Mouse (Mus musculus) kidney, embryonic 14.5 days (tissue): Measurements from ENCODE around the gene Ildr2. TPM values are rescaled to one million over a fixed set of nuclear protein-coding genes. Genes with fewer than 3 reads are reported as not detected.

Experiments used
- ATAC-seq: fragments of 200-750 bp; cut with Nextera tagmentation; 2 replicates; pipeline ENCODE4 v1.8.0; 2017; ENCODE audit warnings: moderate number of reproducible peaks, mild to moderate bottlenecking, moderate TSS enrichment, moderate library complexity; ENCODE audit not compliant: low FRiP score, low TSS enrichment
- H3K27ac ChIP-seq: fragments of 300-500 bp; sonication (generic); 2 replicates; pipeline ENCODE4 v1.5.1; 2014; ENCODE audit warnings: low read depth, mild to moderate bottlenecking, low read length, moderate library complexity, mixed read lengths
- H3K27me3 ChIP-seq: fragments of 300-500 bp; sonication (generic); 2 replicates; pipeline ENCODE4 v1.6.1; 2014; ENCODE audit warnings: mild to moderate bottlenecking, low read length; ENCODE audit not compliant: control insufficient read depth, insufficient read depth
- H3K36me3 ChIP-seq: fragments of 300-500 bp; sonication (generic); 2 replicates; pipeline ENCODE4 v1.6.1; 2014; ENCODE audit warnings: low read length, mixed read lengths; ENCODE audit not compliant: control insufficient read depth, insufficient read depth
- H3K4me1 ChIP-seq: fragments of 300-500 bp; sonication (generic); 2 replicates; pipeline ENCODE4 v1.6.1; 2014; ENCODE audit warnings: low read length, mixed read lengths; ENCODE audit not compliant: control insufficient read depth, insufficient read depth
- H3K4me2 ChIP-seq: fragments of 300-500 bp; sonication (generic); replicated peaks from 2 replicates; pipeline ENCODE4 v1.6.1; 2014; ENCODE audit warnings: low read depth, mild to moderate bottlenecking, low read length
- H3K4me3 ChIP-seq: fragments of 300-500 bp; sonication (generic); 2 replicates; pipeline ENCODE4 v1.5.1; 2014; ENCODE audit warnings: mild to moderate bottlenecking, low read length
- H3K9ac ChIP-seq: fragments of 300-500 bp; sonication (generic); 2 replicates; pipeline ENCODE4 v1.6.1; 2014; ENCODE audit warnings: low read depth, mild to moderate bottlenecking, low read length, moderate library complexity
- H3K9me3 ChIP-seq: fragments of 300-500 bp; sonication (generic); 2 replicates; pipeline ENCODE4 v1.6.1; 2016; ENCODE audit warnings: low read length; ENCODE audit not compliant: control insufficient read depth
- WGBS: fragments of 180-500 bp; shearing (Covaris S2); extraction: QIAGEN DNeasy Blood & Tissue Kit; methylation state at CpG from one replicate; pipeline ENCODE4 v1.1.7; 2014; 5-methylcytosine and 5-hydroxymethylcytosine counted together
- polyA plus RNA-seq: library from polyadenylated mRNA; unstranded; fragments of >200 nt; fragmentation: Nextera tagmentation; extraction: Ambion mirVana; gene quantifications from 2 replicates; pipeline ENCODE4 v1.2.1, GENCODE M21; 2014

The Ildr2 gene
- polyA plus RNA-seq, 1 experiment from 2014 or later = 1.3 TPM

DNA sequence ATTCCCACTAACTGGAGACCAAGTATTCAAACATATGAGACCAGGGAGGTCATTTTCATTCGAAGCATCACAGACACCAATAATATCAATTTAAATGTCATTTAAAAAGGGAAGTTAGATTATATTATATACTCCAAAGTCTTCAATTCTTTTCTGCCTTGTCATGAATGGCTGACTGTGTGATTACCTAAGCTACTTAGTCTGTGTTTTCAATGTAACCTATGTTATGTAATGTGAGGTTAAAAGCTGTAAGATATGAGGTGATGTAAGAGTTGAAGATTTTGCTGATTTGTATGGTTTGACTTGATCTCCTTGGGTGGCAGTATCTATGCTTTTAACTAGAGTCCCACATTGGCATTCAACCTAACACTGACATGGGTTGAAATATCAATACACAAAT, 88.6 kb downstream of the Ildr2 start:
- no peak for ATAC-seq
- no peaks in the 10 kb centered on the region for H3K4me1 ChIP-seq
- H3K9ac ChIP-seq = no peak overlapping the region
- 89% methylated on average over 1 of the region's 1 CpGs for WGBS
- no peak overlapping the region for H3K27ac ChIP-seq
- H3K27me3 ChIP-seq = no peaks in the 10 kb centered on the region
- no peaks in the 10 kb centered on the region for H3K9me3 ChIP-seq
- H3K36me3 ChIP-seq = no peaks in the 10 kb centered on the region
- no peak overlapping the region for H3K4me2 ChIP-seq
- H3K4me3 ChIP-seq = no peak overlapping the region

DNA sequence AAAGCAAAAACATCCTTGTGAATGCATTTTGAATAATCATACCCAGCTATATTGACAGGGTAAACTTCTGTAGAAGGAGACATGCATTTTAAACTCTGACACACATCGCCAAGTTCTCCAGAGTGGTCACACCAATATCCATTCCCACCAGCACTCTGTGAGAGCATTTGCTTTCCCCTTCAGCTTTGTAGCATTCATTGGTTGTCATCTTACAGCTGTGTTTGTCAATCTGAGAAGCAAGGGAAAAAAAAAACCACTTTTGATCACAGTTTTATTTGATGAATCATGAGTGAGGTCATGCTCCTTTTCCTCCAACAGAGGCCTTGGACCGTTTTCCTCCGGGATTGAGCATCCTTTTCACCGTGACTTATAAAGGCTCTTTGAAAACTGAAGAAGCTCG, 89.6 kb downstream of the Ildr2 start:
- H3K36me3 ChIP-seq = no peaks in the 10 kb centered on the region
- ATAC-seq = no peak
- H3K27me3 ChIP-seq = no peaks in the 10 kb centered on the region
- no peak overlapping the region for H3K9ac ChIP-seq
- 69% methylated on average over 5 of the region's 5 CpGs for WGBS
- H3K27ac ChIP-seq = no peak overlapping the region
- H3K4me1 ChIP-seq = no peaks in the 10 kb centered on the region
- no peak overlapping the region for H3K4me3 ChIP-seq
- H3K9me3 ChIP-seq = no peaks in the 10 kb centered on the region
- H3K4me2 ChIP-seq = no peak overlapping the region

DNA sequence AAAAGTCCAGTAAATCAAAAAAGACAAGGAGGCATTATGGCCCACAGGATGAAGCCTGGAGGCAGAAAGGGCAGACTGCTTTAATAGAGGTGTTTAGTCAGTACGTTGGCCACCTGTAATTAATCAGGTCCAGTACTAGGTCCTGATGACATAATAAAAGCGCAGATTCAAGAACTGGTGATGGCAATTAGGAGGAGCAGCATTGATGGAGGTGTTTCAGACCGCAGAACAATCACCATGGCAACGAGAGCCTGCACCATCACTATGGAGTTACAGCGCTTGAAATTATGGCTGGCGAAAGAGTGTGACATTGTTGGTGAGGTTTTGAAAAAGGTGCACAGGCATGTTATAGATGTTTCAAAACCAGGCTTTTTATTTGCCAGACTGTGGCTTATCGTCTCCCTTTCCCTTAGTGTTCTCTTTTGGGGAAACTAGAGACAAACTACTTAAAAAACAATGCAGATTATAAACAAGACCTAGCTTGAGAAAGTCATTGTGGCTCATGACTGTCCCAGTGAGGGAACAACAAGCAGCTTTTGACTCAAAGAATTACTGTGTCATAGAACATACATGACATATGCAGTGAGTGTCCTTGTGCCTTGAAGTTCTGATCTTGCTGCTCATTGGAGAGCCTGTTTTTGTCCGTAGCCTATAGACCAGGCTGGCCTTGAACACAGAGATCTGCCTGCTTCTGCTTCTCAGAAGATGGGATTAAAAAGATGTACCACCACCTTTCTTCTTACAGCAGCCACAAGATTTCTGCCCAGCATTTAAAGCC, 90.5 kb downstream of the Ildr2 start:
- Histone ChIP-seq H3K27me3 (no peaks in the 10 kb centered on the region), H3K9me3 (no peaks in the 10 kb centered on the region), H3K36me3 (no peaks in the 10 kb centered on the region), H3K9ac (no peak overlapping the region), H3K4me3 (no peak overlapping the region), H3K27ac (no peak overlapping the region), H3K4me2 (no peak overlapping the region), H3K4me1 (no peaks in the 10 kb centered on the region)
- 76% methylated on average over 8 of the region's 8 CpGs for WGBS
- ATAC-seq = no peak

DNA sequence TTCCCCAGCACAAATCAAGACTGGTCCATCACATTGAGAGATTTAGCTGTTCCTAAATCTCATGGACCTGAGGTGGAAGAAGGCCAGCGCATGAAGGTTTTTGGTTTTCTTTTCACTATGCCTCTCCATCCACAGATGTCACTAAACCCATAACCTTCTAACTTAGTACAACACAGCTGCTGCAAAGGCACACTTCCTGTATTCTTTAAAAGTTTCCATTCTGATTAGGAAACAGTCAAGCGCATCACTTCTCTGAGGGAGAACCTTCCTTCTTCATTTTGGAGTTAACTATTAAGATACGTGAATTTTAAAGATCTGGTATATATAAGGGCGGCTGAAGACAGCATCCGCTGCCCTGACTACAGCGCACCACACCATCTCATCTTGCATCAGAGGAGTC, 91.7 kb downstream of the Ildr2 start:
- Histone ChIP-seq H3K9ac (no peak overlapping the region), H3K27ac (no peak overlapping the region), H3K9me3 (no peaks in the 10 kb centered on the region), H3K36me3 (no peaks in the 10 kb centered on the region), H3K27me3 (no peaks in the 10 kb centered on the region), H3K4me1 (no peaks in the 10 kb centered on the region), H3K4me2 (no peak overlapping the region), H3K4me3 (no peak overlapping the region)
- no peak for ATAC-seq
- 88% methylated on average over 6 of the region's 6 CpGs for WGBS

DNA sequence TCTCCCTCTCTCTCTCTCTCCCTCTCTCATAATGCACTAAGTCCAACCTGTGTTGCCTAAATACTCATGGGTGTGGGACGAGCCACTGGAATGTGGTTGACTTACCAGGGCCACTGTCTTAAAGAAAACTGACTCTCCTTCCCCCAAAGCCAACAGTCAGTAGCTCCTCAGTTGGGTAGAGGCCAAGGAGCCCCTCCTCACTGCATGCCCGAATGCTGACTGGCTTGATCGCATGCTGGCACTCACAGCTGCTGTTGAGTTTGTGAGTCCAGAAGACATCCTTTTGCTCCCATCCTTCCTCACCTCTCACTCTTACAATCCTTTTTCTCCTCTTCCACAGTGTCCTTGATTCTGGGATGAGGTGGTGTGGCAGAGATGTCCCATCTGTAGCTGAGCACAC, 93.0 kb downstream of the Ildr2 start:
- no peaks in the 10 kb centered on the region for H3K9me3 ChIP-seq
- H3K4me3 ChIP-seq = no peak overlapping the region
- no peaks in the 10 kb centered on the region for H3K36me3 ChIP-seq
- 78% methylated on average over 3 of the region's 3 CpGs for WGBS
- H3K4me1 ChIP-seq = no peaks in the 10 kb centered on the region
- no peak overlapping the region for H3K4me2 ChIP-seq
- no peak overlapping the region for H3K27ac ChIP-seq
- ATAC-seq = no peak
- no peak overlapping the region for H3K9ac ChIP-seq
- no peaks in the 10 kb centered on the region for H3K27me3 ChIP-seq

DNA sequence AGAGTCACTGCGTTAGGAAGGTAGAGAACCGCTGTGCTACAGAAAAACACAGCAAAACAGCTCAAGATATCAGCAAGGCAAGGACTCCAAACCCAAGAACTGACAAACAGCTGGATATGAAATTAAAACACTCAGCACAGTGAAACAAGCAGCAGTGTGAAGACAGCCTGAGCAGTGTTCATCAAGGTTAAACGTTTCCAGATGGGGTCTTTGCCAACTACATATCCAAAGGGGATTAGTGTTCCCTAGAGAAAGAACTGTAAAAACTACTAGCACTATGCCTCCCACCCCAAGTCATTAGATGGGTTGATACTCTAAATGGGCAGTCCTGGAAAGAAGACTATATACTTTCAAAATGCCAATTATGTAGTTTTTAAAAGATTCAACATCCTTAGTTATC, 95.4 kb downstream of the Ildr2 start:
- Histone ChIP-seq H3K27me3 (no peaks in the 10 kb centered on the region), H3K4me2 (no peak overlapping the region), H3K36me3 (no peaks in the 10 kb centered on the region), H3K4me3 (no peak overlapping the region), H3K9me3 (no peaks in the 10 kb centered on the region), H3K9ac (no peak overlapping the region), H3K27ac (no peak overlapping the region), H3K4me1 (no peaks in the 10 kb centered on the region)
- no peak for ATAC-seq
- 62% methylated on average over 3 of the region's 3 CpGs for WGBS

DNA sequence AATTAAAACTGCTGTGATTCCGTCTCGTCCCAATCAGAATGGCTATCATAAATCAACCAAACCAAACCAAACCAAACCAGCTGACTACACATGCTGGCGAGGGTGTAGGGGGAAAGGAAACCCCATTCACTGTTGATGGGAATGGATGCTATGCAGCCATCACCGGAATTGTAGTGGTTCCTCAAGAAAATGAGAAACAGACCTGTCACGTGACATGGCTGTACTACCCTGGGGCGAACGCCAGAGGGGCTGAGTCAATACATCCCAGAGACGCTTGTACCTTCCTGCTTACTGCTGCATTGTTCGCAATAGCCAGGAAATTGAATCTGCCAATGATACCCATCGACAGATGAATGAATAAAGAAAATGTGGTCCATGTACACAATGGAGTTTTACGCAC, 95.8 kb downstream of the Ildr2 start:
- Histone ChIP-seq H3K4me3 (no peak overlapping the region), H3K36me3 (no peaks in the 10 kb centered on the region), H3K27ac (no peak overlapping the region), H3K27me3 (no peaks in the 10 kb centered on the region), H3K9me3 (no peaks in the 10 kb centered on the region), H3K4me1 (no peaks in the 10 kb centered on the region), H3K9ac (no peak overlapping the region), H3K4me2 (no peak overlapping the region)
- WGBS = 70% methylated on average over 11 of the region's 11 CpGs
- no peak for ATAC-seq

DNA sequence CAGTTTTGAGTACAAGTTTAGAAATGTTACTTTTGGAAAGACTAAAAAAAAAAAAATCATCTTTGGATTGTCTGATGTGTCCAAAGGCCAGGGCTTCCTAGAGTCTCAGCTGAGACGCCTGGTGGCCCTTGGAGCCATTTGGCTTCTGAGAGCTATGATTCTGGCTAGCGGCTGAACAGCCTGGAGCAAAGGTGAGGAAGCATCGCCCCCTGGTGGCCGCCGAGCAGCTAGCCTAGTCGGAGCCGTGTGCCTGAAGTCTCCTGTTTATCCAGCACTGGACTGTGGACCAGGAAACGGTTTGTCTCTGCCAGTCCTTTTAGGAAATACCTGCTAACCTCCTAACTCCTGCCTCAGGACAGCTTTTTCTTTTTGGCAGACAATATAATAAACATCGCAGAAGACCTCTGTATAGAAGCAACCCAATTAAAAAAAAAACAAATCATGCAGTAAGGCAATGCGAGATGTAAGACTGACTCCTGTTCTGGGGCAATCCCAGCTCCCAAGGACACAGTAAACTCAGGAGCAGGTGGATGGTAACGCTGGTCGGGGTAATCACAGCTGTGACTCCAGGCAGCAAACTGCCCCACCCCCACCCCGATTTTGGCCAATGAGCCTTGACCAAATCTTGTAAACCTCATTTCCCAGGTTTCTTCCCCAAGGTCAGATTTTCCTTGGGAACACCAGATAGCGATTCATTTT, 106.4 kb downstream of the Ildr2 start:
- H3K27ac ChIP-seq = no peak overlapping the region
- H3K36me3 ChIP-seq = no peaks in the 10 kb centered on the region
- ATAC-seq = peak; percentile 87; the same call in 1 of the 2 replicates
- 23% methylated on average over 14 of the region's 14 CpGs for WGBS
- no peaks in the 10 kb centered on the region for H3K4me1 ChIP-seq
- no peak overlapping the region for H3K4me2 ChIP-seq
- H3K4me3 ChIP-seq = no peak overlapping the region
- H3K9ac ChIP-seq = no peak overlapping the region
- H3K9me3 ChIP-seq = no peaks in the 10 kb centered on the region
- H3K27me3 ChIP-seq = no peaks in the 10 kb centered on the region

DNA sequence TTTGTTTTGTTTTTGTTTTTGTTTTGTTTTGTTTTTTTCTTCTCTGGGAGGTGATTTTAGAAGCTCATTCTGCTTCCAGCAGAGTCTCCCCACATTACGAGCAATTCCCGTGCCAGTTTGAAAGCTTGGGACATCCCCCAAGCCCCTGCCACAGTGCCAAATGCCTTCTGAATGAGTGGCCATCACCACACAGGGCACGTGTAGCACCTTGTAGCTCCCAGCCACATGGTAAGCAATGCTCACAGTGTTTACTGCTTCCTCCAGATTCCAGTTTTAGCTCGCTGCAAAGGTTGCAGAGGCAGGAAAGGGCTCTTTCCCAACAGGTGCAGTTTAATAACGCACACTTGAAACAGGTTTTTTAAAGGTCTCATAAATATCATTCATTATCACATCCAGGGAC, 107.0 kb downstream of the Ildr2 start:
- Histone ChIP-seq H3K9ac (no peak overlapping the region), H3K4me2 (no peak overlapping the region), H3K4me3 (no peak overlapping the region), H3K27ac (no peak overlapping the region), H3K36me3 (no peaks in the 10 kb centered on the region), H3K4me1 (no peaks in the 10 kb centered on the region), H3K9me3 (no peaks in the 10 kb centered on the region), H3K27me3 (no peaks in the 10 kb centered on the region)
- WGBS = 53% methylated on average over 5 of the region's 5 CpGs
- ATAC-seq = no peak
